Mouse (Mus musculus) cerebellum, adult 2 months (tissue): ENCODE measurements around the gene Gins1. TPM values are rescaled to one million over a fixed set of nuclear protein-coding genes. Genes with fewer than 3 reads are reported as not detected.
A peak's percentile ranks its signal among the peaks of the same experiment; 100 is the strongest.

Experiments used
- DNase-seq, 2 experiments: peaks; one replicate each; pipeline ENCODE4 v3.0.0; 2021
- H3K27ac ChIP-seq: fragments of 200-500 bp; 2 replicates; pipeline ENCODE4 v1.5.1; 2012; ENCODE audit warnings: low read length, control low read depth, inconsistent platforms; ENCODE audit not compliant: insufficient read depth
- H3K27me3 ChIP-seq: fragments of 200-500 bp; 2 replicates; pipeline ENCODE4 v1.6.1; 2012; ENCODE audit warnings: inconsistent platforms, mild to moderate bottlenecking, low read length, moderate library complexity; ENCODE audit not compliant: control insufficient read depth, insufficient read depth
- H3K4me1 ChIP-seq: fragments of 200-500 bp; 2 replicates; pipeline ENCODE4 v1.6.1; 2011; ENCODE audit warnings: low read length; ENCODE audit not compliant: control insufficient read depth, insufficient read depth
- H3K4me3 ChIP-seq: fragments of 200-500 bp; replicated peaks from 2 replicates; pipeline ENCODE3; 2011; ENCODE audit warnings: mild to moderate bottlenecking, low read depth, low read length, control low read depth; ENCODE audit not compliant: insufficient read depth
- CTCF ChIP-seq: fragments of 200-500 bp; IDR thresholded peaks from 2 replicates; pipeline ENCODE4 v1.5.1; 2011; ENCODE audit warnings: low read depth, mild to moderate bottlenecking, control low read depth, low read length, moderate library complexity, borderline replicate concordance; ENCODE audit not compliant: insufficient read depth
- POLR2A ChIP-seq: fragments of 200-500 bp; IDR thresholded peaks from 2 replicates; pipeline ENCODE4 v1.6.1; 2011; ENCODE audit warnings: low read length, control low read depth, borderline replicate concordance; ENCODE audit not compliant: insufficient read depth
- WGBS: fragments of 180-500 bp; shearing (Covaris S2); methylation state at CpG from one replicate; pipeline ENCODE4 v1.1.7; 2018; 5-methylcytosine and 5-hydroxymethylcytosine counted together
- polyA plus RNA-seq: library from polyadenylated mRNA; depleted of rRNA; stranded (reverse); fragments of >200 nt; gene quantifications from 2 replicates; pipeline ENCODE4 v1.2.3, GENCODE M21; 2012

The Gins1 gene
- polyA plus RNA-seq, 1 experiment: 1.3 TPM

DNA sequence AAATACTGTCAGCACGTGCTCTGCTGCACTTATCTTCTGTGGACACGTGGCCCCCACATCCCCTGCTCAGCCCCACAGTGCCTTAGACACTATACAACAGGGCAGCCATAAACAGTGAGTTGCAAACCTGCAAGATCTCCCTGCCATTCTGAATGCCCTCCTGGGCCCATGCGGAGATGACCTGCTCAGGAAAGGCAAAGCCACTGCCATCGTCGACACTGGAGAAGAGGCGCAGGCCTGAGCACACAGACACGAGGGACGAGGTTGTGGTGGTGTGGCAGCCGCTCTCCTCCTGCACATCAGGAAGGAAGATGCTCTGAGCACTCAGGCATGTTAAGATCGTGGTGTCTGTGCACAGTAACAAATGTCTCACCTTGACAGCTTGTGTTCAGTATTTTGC lies 60.8 kb downstream of the Gins1 start:
- 87% methylated on average over 10 of the region's 10 CpGs for WGBS
- H3K4me1 ChIP-seq: no peaks in the 10 kb centered on the region
- no peak overlapping the region for H3K4me3 ChIP-seq
- no peak overlapping the region for H3K27ac ChIP-seq
- H3K27me3 ChIP-seq: no peaks in the 10 kb centered on the region
- TF ChIP-seq POLR2A: no peak
- no peak for TF ChIP-seq CTCF
- DNase-seq: no peak

DNA sequence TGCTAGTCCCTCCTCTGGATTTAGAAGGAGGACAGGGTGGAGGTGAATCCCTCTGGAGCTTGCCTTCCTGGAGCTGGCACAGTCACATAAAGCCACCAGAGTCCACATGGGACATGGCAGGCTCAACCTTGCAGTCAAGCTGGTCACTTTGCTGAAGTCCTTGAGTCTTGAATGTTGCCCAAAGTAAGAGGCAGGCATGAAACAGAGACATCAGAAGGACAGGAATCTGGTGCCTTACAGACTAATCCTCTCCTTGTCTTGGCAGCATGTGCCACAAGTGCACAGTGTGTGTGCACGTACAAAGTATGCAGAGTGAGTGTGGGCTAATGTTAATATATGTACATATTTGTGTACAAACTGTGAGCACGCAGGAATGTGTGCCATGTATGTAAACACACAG lies 62.3 kb downstream of the Gins1 start:
- WGBS: 88% methylated on average over 2 of the region's 2 CpGs
- Histone ChIP-seq H3K27me3 (no peaks in the 10 kb centered on the region), H3K4me1 (no peaks in the 10 kb centered on the region), H3K4me3 (no peak overlapping the region), H3K27ac (no peak overlapping the region)
- DNase-seq: no peak
- TF ChIP-seq CTCF (no peak), POLR2A (no peak)

DNA sequence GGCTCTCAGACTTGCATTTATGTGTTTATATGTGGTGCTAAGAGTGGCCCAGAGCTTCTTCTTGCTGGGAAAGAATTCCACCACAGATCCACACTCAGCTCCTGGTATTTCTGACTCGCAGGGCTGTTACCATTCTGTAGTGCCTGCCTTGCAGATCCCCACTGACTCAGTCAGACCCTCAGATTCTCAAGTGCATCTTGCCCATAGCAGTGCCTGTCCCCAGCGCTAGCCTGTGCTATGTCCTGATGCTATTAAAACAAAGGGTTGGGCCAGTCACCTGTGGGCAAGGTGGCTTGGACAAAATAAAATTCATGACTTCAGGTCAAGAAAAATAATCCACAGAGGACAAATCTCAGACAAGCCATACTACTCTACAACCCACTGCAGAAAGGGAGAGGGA lies 64.0 kb downstream of the Gins1 start:
- Histone ChIP-seq H3K4me3 (no peak overlapping the region), H3K4me1 (no peaks in the 10 kb centered on the region), H3K27ac (0 out of 2 replicates have a peak overlapping the region, but pooled peaks have one; percentile 6), H3K27me3 (no peaks in the 10 kb centered on the region)
- 91% methylated on average over 2 of the region's 2 CpGs for WGBS
- TF ChIP-seq CTCF: no peak
- TF ChIP-seq POLR2A: no peak
- DNase-seq: no peak

GRCm38 (mm10) chr2:150971856-150972255 lies 66.7 kb downstream of the Gins1 start:
- no peak overlapping the region for H3K27ac ChIP-seq
- H3K27me3 ChIP-seq: no peaks in the 10 kb centered on the region
- H3K4me3 ChIP-seq: no peak overlapping the region
- WGBS: 40% methylated on average over 7 of the region's 7 CpGs
- no peaks in the 10 kb centered on the region for H3K4me1 ChIP-seq
- DNase-seq: no peak
- TF ChIP-seq POLR2A (no peak), CTCF (no peak)

- Histone ChIP-seq H3K4me3 (no peak overlapping the region), H3K27me3 (no peaks in the 10 kb centered on the region), H3K4me1 (no peaks in the 10 kb centered on the region), H3K27ac (no peak overlapping the region)
- DNase-seq: no peak
- TF ChIP-seq POLR2A (no peak), CTCF (no peak)
- WGBS: 89% methylated on average over 3 of the region's 3 CpGs
Observed at GRCm38 (mm10) chr2:150972681-150973080, 67.5 kb downstream of the Gins1 start.

DNA sequence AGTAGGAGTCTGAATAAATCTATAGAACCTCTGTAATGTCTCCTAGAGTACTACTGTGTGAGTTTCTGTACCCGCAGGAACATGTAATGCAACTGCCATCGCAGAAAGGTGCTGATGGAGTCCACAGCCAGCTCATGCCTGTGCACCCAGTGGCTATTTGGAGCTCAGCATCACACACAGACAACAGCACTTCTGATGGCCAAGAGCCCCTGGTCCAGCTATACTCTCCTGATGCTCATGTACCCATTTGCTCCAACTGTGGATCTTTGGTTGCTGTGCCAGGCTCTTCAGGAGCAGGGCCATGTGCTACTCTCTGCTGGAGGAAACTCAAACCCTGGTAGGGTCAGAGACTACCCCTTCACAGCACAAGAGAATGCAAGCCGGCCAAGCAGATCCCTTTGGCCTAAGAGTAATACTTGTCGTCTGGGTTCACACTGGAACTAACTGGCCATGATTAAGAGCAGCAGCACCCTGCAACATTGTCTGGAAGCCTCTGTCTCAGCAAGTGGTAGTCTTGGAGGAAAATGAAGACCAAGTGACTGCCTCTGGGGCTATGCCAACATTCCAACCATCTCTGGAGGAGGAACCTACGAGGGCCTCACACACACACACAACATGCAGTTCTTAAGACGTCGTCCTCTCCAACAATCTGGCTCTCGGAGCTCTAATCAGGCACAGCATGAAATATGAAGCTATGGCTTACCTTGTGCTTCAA lies 68.4 kb downstream of the Gins1 start:
- H3K27me3 ChIP-seq: no peaks in the 10 kb centered on the region
- H3K4me1 ChIP-seq: no peaks in the 10 kb centered on the region
- no peak overlapping the region for H3K27ac ChIP-seq
- WGBS: 74% methylated on average over 8 of the region's 8 CpGs
- TF ChIP-seq POLR2A: no peak
- no peak for TF ChIP-seq CTCF
- no peak for DNase-seq
- no peak overlapping the region for H3K4me3 ChIP-seq

DNA sequence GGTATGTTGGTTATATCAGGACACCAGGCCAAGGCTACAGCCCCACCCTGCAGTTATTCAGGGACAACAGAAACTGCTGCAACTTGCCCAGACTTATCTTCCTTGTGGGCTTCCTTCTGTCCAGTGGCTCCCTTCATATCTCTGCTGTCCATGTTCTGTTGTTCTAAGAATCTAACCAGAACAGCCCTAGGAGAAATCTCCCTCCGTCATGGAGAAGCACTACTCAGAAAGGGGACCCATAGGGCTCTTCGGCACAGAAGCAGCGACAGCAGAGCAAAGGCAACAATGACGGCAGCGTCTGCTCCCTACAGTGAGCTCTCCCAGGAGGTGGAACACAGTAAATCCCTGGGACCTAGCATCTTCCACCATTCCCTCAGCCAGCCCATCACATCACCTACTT lies 71.7 kb downstream of the Gins1 start:
- Histone ChIP-seq H3K4me1 (no peaks in the 10 kb centered on the region), H3K27me3 (no peaks in the 10 kb centered on the region), H3K4me3 (no peak overlapping the region), H3K27ac (no peak overlapping the region)
- TF ChIP-seq POLR2A (no peak), CTCF (no peak)
- no peak for DNase-seq
- 88% methylated on average over 5 of the region's 5 CpGs for WGBS

DNA sequence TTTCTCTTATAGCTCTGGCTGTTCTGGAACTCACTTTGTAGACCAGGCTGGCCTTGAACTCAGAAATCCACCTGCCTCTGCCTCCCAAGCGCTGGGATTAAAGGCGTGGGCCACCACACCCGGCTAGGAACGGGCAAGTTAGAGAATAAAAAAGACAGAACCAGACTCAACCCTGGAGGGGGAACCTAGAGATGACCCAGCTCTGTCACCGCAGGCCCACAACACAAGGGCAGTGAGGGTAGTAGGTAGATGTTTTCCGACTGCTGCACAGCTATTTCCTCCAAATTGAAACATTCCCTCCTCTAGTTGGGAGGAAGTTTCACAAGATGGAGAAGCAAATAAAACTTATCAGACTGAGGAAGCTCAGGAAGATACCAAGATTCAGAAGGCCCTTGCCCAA lies 72.5 kb downstream of the Gins1 start:
- TF ChIP-seq POLR2A: no peak
- no peak for TF ChIP-seq CTCF
- Histone ChIP-seq H3K27me3 (no peaks in the 10 kb centered on the region), H3K27ac (no peak overlapping the region), H3K4me3 (no peak overlapping the region), H3K4me1 (no peaks in the 10 kb centered on the region)
- DNase-seq: no peak
- WGBS: 95% methylated on average over 6 of the region's 6 CpGs

DNA sequence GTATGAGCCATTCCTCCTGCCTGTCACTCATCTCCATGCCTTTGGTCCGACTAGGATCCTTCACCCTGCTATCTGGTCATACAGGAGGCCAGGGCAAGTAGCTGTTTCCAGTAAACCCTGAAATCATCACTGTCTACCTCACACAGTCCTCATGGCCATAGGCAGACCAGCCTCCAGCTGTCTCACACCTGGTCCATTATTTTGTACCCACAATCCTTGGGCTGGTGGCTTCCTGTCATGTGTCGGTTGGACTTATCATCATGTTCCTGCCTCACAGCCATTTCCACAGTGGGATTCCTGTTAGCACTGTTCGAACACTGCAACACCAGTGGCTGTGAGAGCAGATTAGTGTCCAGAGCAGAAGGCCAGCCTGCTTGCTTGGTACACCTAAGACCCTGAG lies 73.6 kb downstream of the Gins1 start:
- Histone ChIP-seq H3K4me1 (no peaks in the 10 kb centered on the region), H3K27me3 (no peaks in the 10 kb centered on the region), H3K4me3 (no peak overlapping the region), H3K27ac (no peak overlapping the region)
- TF ChIP-seq POLR2A: no peak
- DNase-seq: no peak
- 83% methylated on average over 3 of the region's 3 CpGs for WGBS
